Mouse (Mus musculus) liver, postnatal 0 days (tissue): ENCODE measurements around the gene Rab3c.

Experiments
- CTCF ChIP-seq: sonication (generic); IDR thresholded peaks from 2 replicates; pipeline ENCODE4 v1.5.1; 2016; ENCODE audit warnings: antibody characterized with exemption, low read depth
- EP300 ChIP-seq: IDR thresholded peaks from 2 replicates; pipeline ENCODE4 v1.6.1; 2016; ENCODE audit warnings: antibody characterized with exemption, low read depth, mild to moderate bottlenecking

DNA sequence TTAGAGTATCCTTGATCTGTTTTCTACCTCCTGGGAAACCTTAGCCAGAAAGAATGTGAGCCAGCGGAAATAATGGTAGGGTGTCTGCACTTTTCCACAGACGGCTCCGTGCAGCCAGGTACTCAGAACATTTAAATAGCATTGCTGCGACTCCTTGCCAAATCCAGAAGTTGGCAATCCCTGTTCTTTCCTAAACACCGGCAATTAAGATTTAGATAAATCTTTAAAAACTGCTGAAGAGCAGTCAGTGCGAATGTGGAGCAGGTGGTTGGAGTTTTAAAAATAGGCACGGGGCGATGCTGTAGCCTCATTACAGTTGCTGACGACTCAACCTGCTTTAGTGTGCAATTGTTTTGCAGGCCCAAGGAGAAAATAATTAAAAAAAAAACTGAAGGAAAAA is 205.2 kb downstream of the Rab3c start:
- no peak for TF ChIP-seq CTCF
- no peak for TF ChIP-seq EP300
